Mouse (Mus musculus): ENCODE data around the gene Pcyt1a. TPM values are rescaled to one million over a fixed set of nuclear protein-coding genes. Genes with fewer than 3 reads are reported as not detected.

Pcyt1a gene
- polyA plus RNA-seq, 1 experiment from 2014 or later: 34.2 TPM

DNA sequence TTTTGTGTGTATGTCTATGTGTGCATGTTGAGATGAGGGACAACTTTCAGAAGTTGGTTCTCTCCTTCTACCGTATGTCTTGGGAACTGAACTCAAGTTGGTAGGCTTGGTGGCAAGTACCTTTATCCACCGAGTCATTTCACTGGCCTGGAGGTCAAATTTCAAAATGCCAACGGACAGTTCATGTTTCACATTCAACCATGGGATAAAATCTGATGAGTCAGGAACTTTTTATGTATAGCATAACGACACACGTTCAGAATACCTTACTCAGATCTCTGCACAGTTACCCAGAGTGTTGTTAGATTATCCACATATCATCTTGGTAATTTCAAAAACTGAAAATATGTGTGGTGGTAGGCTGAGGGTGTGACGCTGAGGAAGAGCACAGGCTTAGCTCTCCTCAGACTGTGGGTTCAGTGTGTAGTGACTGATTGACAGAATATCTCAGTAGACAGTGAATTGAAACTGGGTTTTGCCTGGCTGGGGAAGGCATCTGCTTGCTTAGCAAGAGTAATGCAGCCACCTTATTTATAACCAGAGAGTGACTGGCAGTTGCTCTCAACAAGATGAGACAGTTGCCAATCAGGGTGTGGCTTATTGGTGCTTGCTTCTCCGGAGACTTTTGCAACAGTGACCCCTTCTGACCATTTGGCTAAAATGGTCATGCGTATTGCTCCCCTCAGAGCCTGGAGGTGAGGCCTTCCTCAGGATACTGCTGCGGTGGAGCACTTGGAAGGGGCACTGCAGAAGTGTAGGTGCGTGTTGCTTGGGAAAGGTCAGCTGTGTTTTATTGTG lies 27.1 kb downstream of the Pcyt1a start:
- peaks cover 20% of the 10 kb centered on the region for H3K4me1 ChIP-seq
- no peak overlapping the region for H3K4me2 ChIP-seq
- H3K4me3 ChIP-seq: no peak overlapping the region
- H3K36me3 ChIP-seq: peaks cover 15% of the 10 kb centered on the region
- no peaks in the 10 kb centered on the region for H3K27me3 ChIP-seq
- WGBS: 54% methylated on average over 10 of the region's 10 CpGs
- H3K9me3 ChIP-seq: no peaks in the 10 kb centered on the region
- no peak overlapping the region for H3K27ac ChIP-seq
- no peak for ATAC-seq (ENCODE audit: insufficient number of reproducible peaks, insufficient read depth, low FRiP score, low TSS enrichment, low read depth)
- H3K9ac ChIP-seq: no peak overlapping the region

DNA sequence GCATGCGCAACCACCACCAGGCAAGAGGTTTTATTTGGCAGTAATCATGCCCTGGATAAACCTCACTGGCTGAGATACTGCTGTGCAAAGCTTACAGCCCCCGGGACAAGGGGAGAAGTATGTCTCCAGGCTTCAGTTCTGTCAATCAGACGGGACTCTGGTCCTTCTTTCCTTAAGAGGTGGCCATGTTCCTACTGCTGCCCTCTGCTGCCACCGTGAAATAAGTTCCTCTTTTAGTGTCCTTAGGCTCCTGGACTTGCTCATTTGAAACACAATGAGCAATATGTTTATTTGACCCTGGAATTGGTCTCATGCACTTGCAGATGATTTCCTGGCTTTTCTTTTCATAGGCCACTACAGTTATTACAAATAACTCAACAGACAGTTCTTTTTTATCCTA lies 29.8 kb downstream of the Pcyt1a start:
- no peaks in the 10 kb centered on the region for H3K27me3 ChIP-seq
- ATAC-seq (ENCODE audit: insufficient number of reproducible peaks, insufficient read depth, low FRiP score, low TSS enrichment, low read depth): no peak
- H3K36me3 ChIP-seq: peaks cover 24% of the 10 kb centered on the region
- H3K4me2 ChIP-seq: no peak overlapping the region
- 68% methylated on average over 4 of the region's 4 CpGs for WGBS
- H3K27ac ChIP-seq: no peak overlapping the region
- no peak overlapping the region for H3K4me3 ChIP-seq
- no peaks in the 10 kb centered on the region for H3K9me3 ChIP-seq
- H3K9ac ChIP-seq: no peak overlapping the region
- peaks cover 5% of the 10 kb centered on the region; the same call in 1 of the 2 replicates for H3K4me1 ChIP-seq

GRCm38 (mm10) chr16:32461713-32462112 lies 31.0 kb downstream of the Pcyt1a start:
- H3K36me3 ChIP-seq: peaks cover 18% of the 10 kb centered on the region
- 87% methylated on average over 5 of the region's 5 CpGs for WGBS
- H3K9ac ChIP-seq: no peak overlapping the region
- no peak overlapping the region for H3K27ac ChIP-seq
- no peak for ATAC-seq (ENCODE audit: insufficient number of reproducible peaks, insufficient read depth, low FRiP score, low TSS enrichment, low read depth)
- no peaks in the 10 kb centered on the region for H3K9me3 ChIP-seq
- no peaks in the 10 kb centered on the region for H3K27me3 ChIP-seq
- no peak overlapping the region for H3K4me2 ChIP-seq
- no peak overlapping the region for H3K4me3 ChIP-seq
- H3K4me1 ChIP-seq: peaks cover 5% of the 10 kb centered on the region; the same call in 1 of the 2 replicates

- Histone ChIP-seq H3K9me3 (no peaks in the 10 kb centered on the region), H3K9ac (no peak overlapping the region), H3K4me3 (no peak overlapping the region), H3K4me1 (peaks cover 2% of the 10 kb centered on the region; the same call in 1 of the 2 replicates), H3K27ac (no peak overlapping the region), H3K4me2 (no peak overlapping the region), H3K36me3 (peaks cover 25% of the 10 kb centered on the region), H3K27me3 (no peaks in the 10 kb centered on the region)
- no peak for ATAC-seq (ENCODE audit: insufficient number of reproducible peaks, insufficient read depth, low FRiP score, low TSS enrichment, low read depth)
- 95% methylated on average over 16 of the region's 16 CpGs for WGBS
Measured at GRCm38 (mm10) chr16:32462950-32463349, 32.2 kb downstream of the Pcyt1a start.

DNA sequence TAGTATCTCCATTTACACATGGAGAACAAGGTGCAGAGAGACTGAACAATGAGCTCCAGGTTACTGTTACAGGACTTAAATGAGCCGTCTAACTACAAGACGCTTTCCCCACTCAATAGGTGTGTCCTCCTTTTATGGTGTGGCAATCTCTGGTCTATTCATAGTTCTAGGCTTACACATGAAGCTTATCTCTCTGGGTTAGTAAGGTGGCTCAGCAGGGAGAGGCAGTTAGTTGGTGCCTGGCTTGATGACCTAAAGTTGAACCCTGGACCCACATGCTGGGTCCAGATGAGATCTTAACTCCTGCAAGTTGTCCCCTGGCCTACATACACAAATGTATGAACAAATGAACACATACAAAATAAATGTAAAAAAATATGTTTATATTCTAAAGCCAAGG lies 32.7 kb downstream of the Pcyt1a start:
- H3K36me3 ChIP-seq: peaks cover 25% of the 10 kb centered on the region
- whole genome bisulfite sequencing: 87% methylated on average over 2 of the region's 2 CpGs
- no peak for ATAC-seq (ENCODE audit: insufficient number of reproducible peaks, insufficient read depth, low FRiP score, low TSS enrichment, low read depth)
- no peak overlapping the region for H3K27ac ChIP-seq
- no peaks in the 10 kb centered on the region for H3K9me3 ChIP-seq
- no peak overlapping the region for H3K4me3 ChIP-seq
- H3K4me1 ChIP-seq: no peaks in the 10 kb centered on the region
- H3K4me2 ChIP-seq: no peak overlapping the region
- H3K27me3 ChIP-seq: no peaks in the 10 kb centered on the region
- H3K9ac ChIP-seq: no peak overlapping the region

GRCm38 (mm10) chr16:32464908-32465307 lies 34.2 kb downstream of the Pcyt1a start:
- no peak for ATAC-seq (ENCODE audit: insufficient number of reproducible peaks, insufficient read depth, low FRiP score, low TSS enrichment, low read depth)
- H3K36me3 ChIP-seq: peaks cover 33% of the 10 kb centered on the region
- H3K4me1 ChIP-seq: no peaks in the 10 kb centered on the region
- H3K4me2 ChIP-seq: no peak overlapping the region
- no peaks in the 10 kb centered on the region for H3K27me3 ChIP-seq
- no peak overlapping the region for H3K27ac ChIP-seq
- no peak overlapping the region for H3K9ac ChIP-seq
- no peak overlapping the region for H3K4me3 ChIP-seq
- 0% methylated on average over 1 of the region's 1 CpGs for WGBS
- no peaks in the 10 kb centered on the region for H3K9me3 ChIP-seq

GRCm38 (mm10) chr16:32468488-32468887 lies 37.8 kb downstream of the Pcyt1a start:
- H3K36me3 ChIP-seq: peaks cover 42% of the 10 kb centered on the region
- 47% methylated on average over 3 of the region's 3 CpGs for WGBS

GRCm38 (mm10) chr16:32469404-32470105 lies 38.8 kb downstream of the Pcyt1a start:
- WGBS: 61% methylated on average over 5 of the region's 5 CpGs
- no peak for ATAC-seq (ENCODE audit: insufficient number of reproducible peaks, insufficient read depth, low FRiP score, low TSS enrichment, low read depth)
- Histone ChIP-seq H3K9me3 (no peaks in the 10 kb centered on the region), H3K4me2 (no peak overlapping the region), H3K4me1 (no peaks in the 10 kb centered on the region), H3K36me3 (peaks cover 36% of the 10 kb centered on the region), H3K9ac (no peak overlapping the region), H3K27me3 (no peaks in the 10 kb centered on the region), H3K27ac (no peak overlapping the region), H3K4me3 (no peak overlapping the region)

More at GRCm38 (mm10) chr16:32468488-32468887, 37.8 kb downstream of the Pcyt1a start:
- H3K4me1 ChIP-seq: no peaks in the 10 kb centered on the region
- ATAC-seq (ENCODE audit: insufficient number of reproducible peaks, insufficient read depth, low FRiP score, low TSS enrichment, low read depth): no peak
- no peaks in the 10 kb centered on the region for H3K9me3 ChIP-seq
- no peak overlapping the region for H3K27ac ChIP-seq
- no peak overlapping the region for H3K4me3 ChIP-seq
- no peak overlapping the region for H3K9ac ChIP-seq
- H3K27me3 ChIP-seq: no peaks in the 10 kb centered on the region
- H3K4me2 ChIP-seq: no peak overlapping the region

DNA sequence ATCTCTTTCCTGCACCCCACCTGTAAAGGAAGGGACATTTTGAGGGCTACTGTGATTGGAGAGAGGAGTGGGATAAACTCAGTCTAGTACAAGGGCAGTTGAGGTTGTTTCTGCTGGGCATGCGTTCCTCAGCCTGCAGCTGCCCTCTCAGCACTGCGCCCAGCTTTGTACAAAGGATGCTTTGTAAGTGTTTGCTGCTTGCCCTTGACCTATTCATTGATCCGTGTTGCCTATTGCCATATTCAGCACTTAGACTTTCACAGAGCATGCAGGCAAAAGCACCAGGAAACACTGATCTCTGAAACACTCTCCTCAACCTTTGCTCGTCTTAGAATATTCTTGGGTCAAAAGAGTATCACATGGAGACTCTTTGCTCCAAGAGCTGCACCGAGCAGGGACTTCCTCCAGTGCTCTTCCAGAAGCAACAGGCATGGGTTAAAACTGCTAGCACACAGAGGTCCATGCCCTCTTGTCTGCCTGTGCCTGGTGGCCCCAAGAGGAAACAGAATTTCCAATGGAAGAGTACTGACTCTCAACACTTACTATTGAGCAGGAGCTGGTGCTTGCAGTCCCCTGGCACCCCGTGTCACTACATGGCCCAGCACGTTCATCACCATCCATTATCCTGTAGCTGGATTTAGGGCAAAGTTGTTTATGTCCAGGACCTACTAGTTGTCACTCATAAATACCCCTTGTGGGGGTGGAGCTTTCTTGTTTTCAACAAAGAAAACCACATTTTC lies 41.7 kb downstream of the Pcyt1a start:
- H3K4me2 ChIP-seq: no peak overlapping the region
- 75% methylated on average over 7 of the region's 7 CpGs for WGBS
- H3K27ac ChIP-seq: no peak overlapping the region

DNA sequence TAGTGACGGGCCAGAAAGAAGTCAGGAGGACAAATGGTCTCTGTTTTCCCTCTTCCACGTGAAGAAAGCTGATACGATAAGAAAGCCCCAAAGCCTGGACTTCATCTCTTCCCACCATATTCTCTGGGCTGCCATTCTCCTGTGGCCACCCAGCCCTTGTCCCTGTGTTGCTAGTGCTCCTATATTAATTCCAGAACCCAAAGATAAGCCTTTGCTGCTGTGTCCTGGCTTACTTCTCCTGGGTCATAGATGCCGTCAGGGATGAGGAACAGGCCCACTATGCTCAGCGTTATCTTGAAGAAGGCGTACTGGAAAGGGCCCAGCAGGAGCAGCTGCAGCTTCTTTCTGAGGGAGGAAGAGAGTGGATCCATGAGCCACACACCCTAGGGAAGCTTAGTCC lies 46.6 kb downstream of the Pcyt1a start:
- Histone ChIP-seq H3K27ac (no peak overlapping the region), H3K9ac (no peak overlapping the region), H3K36me3 (peaks cover under 1% of the 10 kb centered on the region), H3K27me3 (no peaks in the 10 kb centered on the region), H3K4me2 (no peak overlapping the region), H3K4me3 (no peak overlapping the region), H3K9me3 (no peaks in the 10 kb centered on the region), H3K4me1 (no peaks in the 10 kb centered on the region)
- 83% methylated on average over 6 of the region's 6 CpGs for WGBS
- ATAC-seq (ENCODE audit: insufficient number of reproducible peaks, insufficient read depth, low FRiP score, low TSS enrichment, low read depth): no peak

More for the DNA sequence above, 41.7 kb downstream of the Pcyt1a start:
- Histone ChIP-seq H3K4me3 (no peak overlapping the region), H3K9ac (no peak overlapping the region), H3K27me3 (no peaks in the 10 kb centered on the region), H3K36me3 (peaks cover 29% of the 10 kb centered on the region), H3K4me1 (no peaks in the 10 kb centered on the region), H3K9me3 (no peaks in the 10 kb centered on the region)
- no peak for ATAC-seq (ENCODE audit: insufficient number of reproducible peaks, insufficient read depth, low FRiP score, low TSS enrichment, low read depth)

DNA sequence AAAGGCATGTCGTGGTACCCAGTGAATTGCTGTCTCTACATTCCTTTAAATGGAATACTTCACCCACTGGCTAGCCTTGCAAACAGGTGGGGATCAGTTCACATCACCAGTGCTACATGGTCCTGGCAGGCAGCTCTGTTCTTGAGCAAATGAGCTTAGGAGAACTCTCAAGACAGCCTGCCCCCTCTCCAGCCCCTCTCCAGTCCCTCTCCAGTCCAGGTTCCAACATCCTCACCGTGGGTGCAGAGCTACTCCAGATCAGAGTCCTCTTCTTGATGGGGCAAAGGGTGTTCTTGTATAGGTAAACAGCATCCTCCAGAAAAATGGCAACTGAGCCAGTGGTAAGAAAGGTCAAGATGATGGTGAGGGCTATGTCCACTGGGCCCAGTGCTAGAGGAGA lies 48.7 kb downstream of the Pcyt1a start:
- ATAC-seq (ENCODE audit: insufficient number of reproducible peaks, insufficient read depth, low FRiP score, low TSS enrichment, low read depth): no peak
- no peaks in the 10 kb centered on the region for H3K4me1 ChIP-seq
- H3K4me2 ChIP-seq: no peak overlapping the region
- no peak overlapping the region for H3K9ac ChIP-seq
- H3K27me3 ChIP-seq: no peaks in the 10 kb centered on the region
- no peak overlapping the region for H3K27ac ChIP-seq
- H3K4me3 ChIP-seq: no peak overlapping the region
- 73% methylated on average over 2 of the region's 2 CpGs for WGBS
- H3K36me3 ChIP-seq: no peaks in the 10 kb centered on the region
- no peaks in the 10 kb centered on the region for H3K9me3 ChIP-seq

Data from embryonic facial prominence, embryonic 13.5 days (tissue).